Mouse (Mus musculus): ENCODE results near the gene Calcoco1. TPM values are rescaled to one million over a fixed set of nuclear protein-coding genes. Genes with fewer than 3 reads are reported as not detected.

The Calcoco1 gene
- polyA plus RNA-seq, 1 experiment: 11.3 TPM

- TF ChIP-seq GATA1 (IDR thresholded peaks at IDR 0.05; ENCODE audit: low read length): no peak
Measured at GRCm38 (mm10) chr15:102672215-102673071, 49.5 kb downstream of the Calcoco1 start, which contains the start of gene Atp5g2. Gene Atp5g2, minus strand, starts transcription at chr15:102672352.

GRCm38 (mm10) chr15:102671721-102672214 is 50.2 kb downstream of the Calcoco1 start:
- TF ChIP-seq GATA1 (IDR thresholded peaks at IDR 0.05; ENCODE audit: low read length): no peak

DNA sequence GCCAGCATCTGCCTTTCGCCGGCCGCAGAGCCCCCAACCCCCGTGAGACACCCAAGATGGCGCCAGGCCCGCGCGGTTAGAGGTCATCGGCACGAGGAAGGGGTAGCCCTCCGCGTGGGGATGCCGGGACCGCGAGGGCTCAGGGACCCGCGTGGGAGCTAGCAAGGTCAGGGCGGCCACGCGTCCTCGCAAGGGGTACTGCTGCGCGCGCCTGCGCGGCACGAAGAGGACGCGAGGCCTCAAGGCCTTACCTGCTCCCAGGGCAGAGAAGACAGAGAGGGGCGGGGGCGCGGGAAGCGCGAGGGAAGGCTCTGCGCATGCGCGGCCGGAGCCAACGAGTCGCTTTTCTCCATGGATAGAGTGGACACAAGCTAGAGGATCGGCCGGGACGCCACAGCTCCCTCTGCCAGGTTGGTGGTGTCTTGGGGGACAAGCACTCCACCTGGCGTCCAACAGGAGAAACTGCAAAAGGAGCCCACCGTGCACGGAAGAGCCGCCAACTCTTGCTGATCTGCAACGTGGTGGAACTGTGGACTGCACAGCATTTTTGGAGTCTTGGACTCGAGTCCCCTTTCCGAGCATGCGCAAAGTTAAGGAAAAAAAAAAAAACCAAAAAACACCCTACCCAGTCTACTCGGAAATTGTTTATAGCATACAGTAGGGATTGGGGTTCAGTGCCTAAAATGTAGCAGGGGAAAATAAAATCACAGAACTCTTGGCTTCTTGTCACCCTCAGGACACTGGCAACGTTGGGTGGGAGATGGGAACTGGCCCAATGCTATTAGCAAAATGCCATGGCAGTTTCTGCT is 51.0 kb downstream of the Calcoco1 start:
- no peak for TF ChIP-seq GATA1 (IDR thresholded peaks at IDR 0.05; ENCODE audit: low read length)

GRCm38 (mm10) chr15:102670281-102670680 is 51.7 kb downstream of the Calcoco1 start:
- no peak for TF ChIP-seq GATA1 (IDR thresholded peaks at IDR 0.05; ENCODE audit: low read length)

- no peak for TF ChIP-seq GATA1 (IDR thresholded peaks at IDR 0.05; ENCODE audit: low read length)
Measured at GRCm38 (mm10) chr15:102669571-102669970, 52.4 kb downstream of the Calcoco1 start.

DNA sequence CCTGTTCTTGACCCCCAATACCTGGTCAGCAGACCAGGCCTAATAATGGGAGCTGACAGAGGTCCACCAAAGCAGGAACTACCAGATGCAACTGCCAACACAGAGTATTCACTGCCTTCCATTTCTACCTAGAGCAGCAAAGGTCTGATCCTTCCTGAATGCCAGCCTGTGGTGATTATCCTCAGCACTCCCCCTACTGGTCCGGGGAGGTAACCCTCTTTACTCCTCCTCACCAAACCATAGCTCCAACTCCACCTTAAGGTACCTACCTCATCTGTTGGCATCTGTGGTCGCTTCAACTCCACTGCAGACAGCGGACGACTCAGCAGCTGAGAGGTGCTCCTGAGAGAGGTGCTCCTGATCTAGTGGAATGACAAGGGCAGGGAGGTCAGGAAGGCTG is 56.5 kb downstream of the Calcoco1 start:
- TF ChIP-seq GATA1 (IDR thresholded peaks at IDR 0.05; ENCODE audit: low read length): no peak

DNA sequence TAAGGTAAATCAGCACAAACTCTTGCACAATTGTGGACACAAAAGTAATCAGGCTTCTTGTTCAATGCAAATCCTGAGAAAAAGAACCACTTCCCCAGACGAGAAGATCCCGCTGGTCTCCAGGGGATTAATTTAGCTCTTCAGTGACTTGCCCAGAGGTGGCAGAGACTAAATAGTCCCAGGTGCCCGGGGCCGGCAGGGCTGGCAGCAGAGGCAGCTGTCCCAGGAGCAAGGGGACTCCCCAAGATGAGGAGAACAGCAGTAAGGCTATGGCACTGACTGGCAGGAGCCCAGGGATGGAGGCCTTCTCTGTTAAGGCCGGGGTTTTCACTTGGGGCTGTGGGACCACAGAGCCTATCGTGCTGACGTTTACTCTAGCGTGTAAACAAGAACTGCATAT is 58.2 kb downstream of the Calcoco1 start:
- TF ChIP-seq GATA1 (IDR thresholded peaks at IDR 0.05; ENCODE audit: low read length): no peak

- TF ChIP-seq GATA1 (IDR thresholded peaks at IDR 0.05; ENCODE audit: low read length): no peak
Measured at GRCm38 (mm10) chr15:102657926-102658381, 64.0 kb downstream of the Calcoco1 start.

Other genes starting within 250 kb of the Calcoco1 start
- gene Gm10337, start 218.5 kb downstream of the Calcoco1 start, polyA plus RNA-seq (2012): not detected in 2 replicates
- gene Map3k12, start 205.1 kb downstream of the Calcoco1 start, polyA plus RNA-seq (2012): 1.2 and 1.3 TPM in 2 replicates
- gene Tarbp2, start 204.0 kb downstream of the Calcoco1 start, polyA plus RNA-seq (2012): 75.2 and 86.3 TPM in 2 replicates
- 1.4 and 1.7 TPM in 2 replicates for gene Npff, start 197.2 kb downstream of the Calcoco1 start, polyA plus RNA-seq (2012)
- 0.09 TPM in 1 of 2 replicates, not detected in the other for gene Gm28047, start 97.1 kb downstream of the Calcoco1 start, polyA plus RNA-seq (2012)
- 9.3 and 13.2 TPM in 2 replicates for gene Atf7, start 96.7 kb downstream of the Calcoco1 start, polyA plus RNA-seq (2012)
- gene Atp5g2, start 49.8 kb downstream of the Calcoco1 start, polyA plus RNA-seq (2012): 65.3 and 313 TPM in 2 replicates
- gene Hoxc13, start 198.9 kb upstream of the Calcoco1 start, polyA plus RNA-seq (2012): not detected in 2 replicates
- not detected in 2 replicates for gene Hoxc12, start 214.6 kb upstream of the Calcoco1 start, polyA plus RNA-seq (2012)
- not detected in 2 replicates for gene Hoxc11, start 232.2 kb upstream of the Calcoco1 start, polyA plus RNA-seq (2012)
- gene Hoxc10, start 244.6 kb upstream of the Calcoco1 start, polyA plus RNA-seq (2012): 0.51 and 0.72 TPM in 2 replicates
- gene Hoxc5, start 245.3 kb upstream of the Calcoco1 start, polyA plus RNA-seq (2012): 13.8 and 14.7 TPM in 2 replicates